Mouse (Mus musculus): ENCODE results near the gene Elk3. TPM values are rescaled to one million over a fixed set of nuclear protein-coding genes. Genes with fewer than 3 reads are reported as not detected.
A peak's percentile ranks its signal among the peaks of the same experiment; 100 is the strongest.

Elk3 gene
- polyA plus RNA-seq, 1 experiment, result 37.4 TPM

GRCm38 (mm10) chr10:93272986-93273982 lies 37.7 kb downstream of the Elk3 start:
- no peak overlapping the region for H3K4me3 ChIP-seq (ENCODE audit: extremely low read depth, insufficient read depth, insufficient read length)
- 63% methylated on average over 14 of the region's 14 CpGs for WGBS
- no peaks in the 10 kb centered on the region for H3K27me3 ChIP-seq (ENCODE audit: control insufficient read depth, insufficient read depth, low read length)
- H3K4me1 ChIP-seq (ENCODE audit: control insufficient read depth, insufficient read depth, insufficient read length), result peaks cover 26% of the 10 kb centered on the region; the same call in 1 of the 2 replicates
- H3K27ac ChIP-seq (ENCODE audit: insufficient read depth, low read length), result peak overlapping the region; percentile 43
- H3K36me3 ChIP-seq (ENCODE audit: control insufficient read depth, insufficient read depth, low read length), result no peaks in the 10 kb centered on the region; the same call in none of the 2 replicates
- DNase-seq (ENCODE audit: low read depth in 1 of 2, low spot score in 2 of 2), result peak in 1 of 2 experiments; percentile 44
- TF ChIP-seq POLR2A (IDR thresholded peaks at IDR 0.05; ENCODE audit: low read depth, low read length) (no peak), CTCF (IDR thresholded peaks at IDR 0.05; ENCODE audit: extremely low read depth, insufficient read depth, insufficient read length, insufficient replicate concordance) (no peak)

DNA sequence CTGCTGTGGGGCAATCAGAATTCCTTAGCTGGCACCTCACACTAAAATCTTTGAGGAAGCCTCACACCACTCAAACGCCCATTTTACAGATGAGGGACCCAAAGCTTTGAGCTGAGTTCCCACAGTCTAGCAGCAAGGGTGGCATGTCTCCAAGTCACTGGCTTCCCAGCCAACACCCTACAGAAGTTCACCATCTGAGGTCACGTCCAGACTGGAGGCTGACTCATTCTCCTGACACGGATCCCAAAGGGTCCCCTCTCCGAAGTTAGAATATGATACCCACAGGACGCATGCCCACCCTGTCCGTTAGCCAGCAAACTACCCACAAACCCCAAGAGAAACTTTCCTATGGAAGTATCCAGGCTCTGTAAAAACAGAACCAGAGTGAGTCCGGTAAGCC lies 39.1 kb downstream of the Elk3 start:
- no peaks in the 10 kb centered on the region for H3K27me3 ChIP-seq (ENCODE audit: control insufficient read depth, insufficient read depth, low read length)
- TF ChIP-seq CTCF (IDR thresholded peaks at IDR 0.05; ENCODE audit: extremely low read depth, insufficient read depth, insufficient read length, insufficient replicate concordance), result no peak
- no peak for TF ChIP-seq POLR2A (IDR thresholded peaks at IDR 0.05; ENCODE audit: low read depth, low read length)
- no peak overlapping the region for H3K4me3 ChIP-seq (ENCODE audit: extremely low read depth, insufficient read depth, insufficient read length)
- H3K27ac ChIP-seq (ENCODE audit: insufficient read depth, low read length), result 0 out of 2 replicates have a peak overlapping the region, but pooled peaks have one; percentile 43
- H3K36me3 ChIP-seq (ENCODE audit: control insufficient read depth, insufficient read depth, low read length), result no peaks in the 10 kb centered on the region; the same call in none of the 2 replicates
- 86% methylated on average over 7 of the region's 7 CpGs for WGBS
- peaks cover 26% of the 10 kb centered on the region; the same call in 1 of the 2 replicates for H3K4me1 ChIP-seq (ENCODE audit: control insufficient read depth, insufficient read depth, insufficient read length)
- DNase-seq (ENCODE audit: low read depth in 1 of 2, low spot score in 2 of 2), result no peak

DNA sequence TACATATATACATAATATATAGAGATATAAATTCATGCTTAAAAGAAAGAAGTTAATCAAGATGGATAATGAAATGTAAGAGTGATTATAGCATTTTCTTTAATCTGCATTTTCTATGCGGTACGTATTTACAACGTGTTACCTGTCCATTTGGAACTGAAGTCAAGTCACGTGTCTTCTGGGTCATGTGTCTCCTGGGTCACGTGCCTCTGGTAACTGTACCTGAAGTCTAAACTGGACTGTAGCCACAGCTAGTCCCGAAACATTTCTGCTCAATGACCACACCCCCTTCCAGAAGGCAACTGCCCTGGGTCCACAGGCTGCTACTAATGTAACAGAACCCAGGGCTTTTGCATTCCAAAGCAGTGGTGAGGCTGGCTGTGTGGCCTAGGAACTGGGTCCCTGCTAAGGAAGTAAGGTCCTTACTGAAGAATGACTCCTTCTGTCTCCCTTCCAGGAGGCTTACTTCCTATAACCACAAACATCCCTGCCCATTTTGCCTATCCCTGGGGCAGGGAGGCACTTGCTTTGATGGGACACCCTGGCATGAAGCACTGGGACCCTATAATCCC lies 40.0 kb downstream of the Elk3 start:
- 92% methylated on average over 6 of the region's 6 CpGs for WGBS
- no peak for TF ChIP-seq CTCF (IDR thresholded peaks at IDR 0.05; ENCODE audit: extremely low read depth, insufficient read depth, insufficient read length, insufficient replicate concordance)
- TF ChIP-seq POLR2A (IDR thresholded peaks at IDR 0.05; ENCODE audit: low read depth, low read length), result no peak
- DNase-seq (ENCODE audit: low read depth in 1 of 2, low spot score in 2 of 2), result no peak
- Histone ChIP-seq H3K4me3 (ENCODE audit: extremely low read depth, insufficient read depth, insufficient read length) (no peak overlapping the region), H3K27ac (ENCODE audit: insufficient read depth, low read length) (no peak overlapping the region), H3K27me3 (ENCODE audit: control insufficient read depth, insufficient read depth, low read length) (no peaks in the 10 kb centered on the region), H3K36me3 (ENCODE audit: control insufficient read depth, insufficient read depth, low read length) (peaks cover 1% of the 10 kb centered on the region), H3K4me1 (ENCODE audit: control insufficient read depth, insufficient read depth, insufficient read length) (peaks cover 26% of the 10 kb centered on the region; the same call in 1 of the 2 replicates)

DNA sequence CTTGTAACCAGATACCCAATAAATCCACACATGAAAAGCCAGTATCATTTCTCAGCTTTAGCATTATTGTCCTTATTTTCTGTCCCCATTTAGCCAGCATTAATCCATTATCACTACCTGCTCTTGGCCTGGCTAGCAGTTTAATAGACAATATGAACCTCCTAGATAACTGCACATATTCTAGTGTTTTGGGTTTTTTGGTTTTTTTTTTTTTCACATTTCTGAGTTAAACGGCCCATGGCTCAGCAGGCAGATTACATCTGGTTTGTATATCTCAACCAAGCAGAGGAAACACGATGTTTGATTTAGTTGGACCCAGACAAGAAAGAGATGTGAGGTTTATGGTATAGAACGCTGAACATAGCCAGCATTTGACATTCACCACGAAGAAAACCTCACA lies 41.2 kb downstream of the Elk3 start:
- TF ChIP-seq CTCF (IDR thresholded peaks at IDR 0.05; ENCODE audit: extremely low read depth, insufficient read depth, insufficient read length, insufficient replicate concordance), result no peak
- TF ChIP-seq POLR2A (IDR thresholded peaks at IDR 0.05; ENCODE audit: low read depth, low read length), result no peak
- Histone ChIP-seq H3K27ac (ENCODE audit: insufficient read depth, low read length) (no peak overlapping the region), H3K36me3 (ENCODE audit: control insufficient read depth, insufficient read depth, low read length) (peaks cover 8% of the 10 kb centered on the region), H3K27me3 (ENCODE audit: control insufficient read depth, insufficient read depth, low read length) (no peaks in the 10 kb centered on the region), H3K4me3 (ENCODE audit: extremely low read depth, insufficient read depth, insufficient read length) (no peak overlapping the region), H3K4me1 (ENCODE audit: control insufficient read depth, insufficient read depth, insufficient read length) (peaks cover 18% of the 10 kb centered on the region; the same call in 1 of the 2 replicates)
- DNase-seq (ENCODE audit: low read depth in 1 of 2, low spot score in 2 of 2), result no peak
- 61% methylated on average over 4 of the region's 4 CpGs for WGBS

GRCm38 (mm10) chr10:93268339-93268738 lies 42.6 kb downstream of the Elk3 start:
- Histone ChIP-seq H3K36me3 (ENCODE audit: control insufficient read depth, insufficient read depth, low read length) (peaks cover 12% of the 10 kb centered on the region), H3K27ac (ENCODE audit: insufficient read depth, low read length) (no peak overlapping the region), H3K4me3 (ENCODE audit: extremely low read depth, insufficient read depth, insufficient read length) (no peak overlapping the region), H3K27me3 (ENCODE audit: control insufficient read depth, insufficient read depth, low read length) (no peaks in the 10 kb centered on the region), H3K4me1 (ENCODE audit: control insufficient read depth, insufficient read depth, insufficient read length) (peaks cover 16% of the 10 kb centered on the region; the same call in 1 of the 2 replicates)
- no peak for DNase-seq (ENCODE audit: low read depth in 1 of 2, low spot score in 2 of 2)
- TF ChIP-seq POLR2A (IDR thresholded peaks at IDR 0.05; ENCODE audit: low read depth, low read length) (no peak), CTCF (IDR thresholded peaks at IDR 0.05; ENCODE audit: extremely low read depth, insufficient read depth, insufficient read length, insufficient replicate concordance) (no peak)
- 88% methylated on average over 3 of the region's 3 CpGs for WGBS

- Histone ChIP-seq H3K27me3 (ENCODE audit: control insufficient read depth, insufficient read depth, low read length) (no peaks in the 10 kb centered on the region), H3K36me3 (ENCODE audit: control insufficient read depth, insufficient read depth, low read length) (peaks cover 12% of the 10 kb centered on the region), H3K27ac (ENCODE audit: insufficient read depth, low read length) (no peak overlapping the region), H3K4me3 (ENCODE audit: extremely low read depth, insufficient read depth, insufficient read length) (no peak overlapping the region), H3K4me1 (ENCODE audit: control insufficient read depth, insufficient read depth, insufficient read length) (peaks cover 8% of the 10 kb centered on the region; the same call in 1 of the 2 replicates)
- WGBS, result 93% methylated on average over 5 of the region's 5 CpGs
- TF ChIP-seq POLR2A (IDR thresholded peaks at IDR 0.05; ENCODE audit: low read depth, low read length) (no peak), CTCF (IDR thresholded peaks at IDR 0.05; ENCODE audit: extremely low read depth, insufficient read depth, insufficient read length, insufficient replicate concordance) (no peak)
- DNase-seq (ENCODE audit: low read depth in 1 of 2, low spot score in 2 of 2), result no peak
Observed at GRCm38 (mm10) chr10:93267509-93267908, 43.4 kb downstream of the Elk3 start.
